Mouse (Mus musculus) small intestine, adult 2 months (tissue): ENCODE data around the gene Mamdc2.
"Not testable (repeated sequence)": the region's sequence is repeated elsewhere in the genome, so short reads cannot be mapped to it uniquely, and the experiment has no call there.

Source experiments
- CTCF ChIP-seq: fragments of 200-500 bp; IDR thresholded peaks from 2 replicates; pipeline ENCODE4 v1.5.1; 2012; ENCODE audit warnings: low read depth, mild to moderate bottlenecking, control low read depth, inconsistent platforms, low read length, moderate library complexity, mixed read lengths; ENCODE audit not compliant: insufficient replicate concordance, insufficient read length; ENCODE audit errors: extremely low read depth
- POLR2A ChIP-seq: fragments of 200-500 bp; IDR thresholded peaks from 2 replicates; pipeline ENCODE4 v1.6.1; 2012; ENCODE audit warnings: low read depth, mild to moderate bottlenecking, control low read depth, inconsistent platforms, low read length, moderate library complexity

- not testable (repeated sequence) for TF ChIP-seq CTCF, POLR2A
These were observed 42.5 kb upstream of the Mamdc2 start for GRCm38 (mm10) chr19:23490703-23491102.
